Mouse (Mus musculus) hindbrain, embryonic 15.5 days (tissue): Measurements from ENCODE around the gene Urah. TPM values are rescaled to one million over a fixed set of nuclear protein-coding genes. Genes with fewer than 3 reads are reported as not detected.

ENCODE experiments used
- ATAC-seq: fragments of 200-750 bp; cut with Nextera tagmentation; 2 replicates; pipeline ENCODE4 v1.8.0; 2017; ENCODE audit warnings: low read depth, moderate number of reproducible peaks, moderate TSS enrichment; ENCODE audit not compliant: low FRiP score
- H3K27ac ChIP-seq: fragments of 300-500 bp; sonication (generic); replicated peaks from 2 replicates; pipeline ENCODE4 v1.5.1; 2015; ENCODE audit warnings: mild to moderate bottlenecking, inconsistent platforms
- H3K27me3 ChIP-seq: fragments of 300-500 bp; sonication (generic); 2 replicates; pipeline ENCODE4 v1.6.1; 2015; ENCODE audit warnings: control low read depth, inconsistent platforms
- H3K36me3 ChIP-seq: fragments of 300-500 bp; sonication (generic); 2 replicates; pipeline ENCODE4 v1.6.1; 2015; ENCODE audit warnings: control low read depth, inconsistent platforms
- H3K4me1 ChIP-seq: fragments of 300-500 bp; sonication (generic); replicated peaks from 2 replicates; pipeline ENCODE4 v1.6.1; 2015; ENCODE audit warnings: control low read depth, inconsistent platforms
- H3K4me2 ChIP-seq: fragments of 300-500 bp; sonication (generic); 2 replicates; pipeline ENCODE4 v1.6.1; 2015; ENCODE audit warnings: moderate library complexity, mild to moderate bottlenecking, inconsistent platforms
- H3K4me3 ChIP-seq: fragments of 300-500 bp; sonication (generic); 2 replicates; pipeline ENCODE4 v1.5.1; 2015; ENCODE audit warnings: mild to moderate bottlenecking, inconsistent platforms
- H3K9ac ChIP-seq: fragments of 300-500 bp; sonication (generic); 2 replicates; pipeline ENCODE4 v1.6.1; 2015; ENCODE audit warnings: inconsistent platforms
- H3K9me3 ChIP-seq: fragments of 300-500 bp; sonication (generic); 2 replicates; pipeline ENCODE4 v1.6.1; 2016; ENCODE audit warnings: control low read depth, inconsistent platforms
- WGBS: fragments of 180-500 bp; shearing (Covaris S2); methylation state at CpG from one replicate; pipeline ENCODE4 v1.1.7; 2015; 5-methylcytosine and 5-hydroxymethylcytosine counted together
- polyA plus RNA-seq: library from polyadenylated mRNA; unstranded; fragments of >200 nt; fragmentation: Nextera tagmentation; extraction: Ambion mirVana; gene quantifications from 2 replicates; pipeline ENCODE4 v1.2.1, GENCODE M21; 2015

Gene Urah
- polyA plus RNA-seq, 1 experiment from 2014 or later: 0.25 TPM

DNA sequence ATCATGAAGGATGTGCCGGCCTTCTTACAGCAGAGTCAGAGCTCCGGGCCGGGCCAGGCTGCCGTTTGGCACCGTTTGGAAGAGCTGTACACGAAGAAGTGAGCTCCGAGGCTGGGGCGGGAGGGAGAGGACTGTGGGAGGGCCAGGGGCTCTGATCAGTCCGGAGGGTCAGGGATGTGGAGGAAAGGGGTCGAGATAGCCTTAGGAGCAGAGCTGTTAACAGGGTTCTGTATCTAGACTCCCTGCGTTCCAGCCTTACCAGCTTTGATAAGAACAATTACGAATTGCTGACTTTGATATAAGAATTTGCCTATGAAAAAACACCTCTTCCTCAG, 47.6 kb downstream of the Urah start:
- 0% methylated on average over 12 of the region's 12 CpGs for WGBS
- Histone ChIP-seq H3K27me3 (no peaks in the 10 kb centered on the region), H3K9ac (peak overlapping the region; percentile 69), H3K4me2 (peak overlapping the region; percentile 61), H3K36me3 (peaks cover 14% of the 10 kb centered on the region), H3K4me1 (peaks cover 19% of the 10 kb centered on the region), H3K4me3 (peak overlapping the region; percentile 62), H3K27ac (peak overlapping the region; percentile 86), H3K9me3 (no peaks in the 10 kb centered on the region)
- peak; percentile 57; the same call in 1 of the 2 replicates for ATAC-seq

Other genes starting within 250 kb of the Urah start
- 0.01 TPM in 1 of 2 replicates, not detected in the other for gene Olfr46, start 233.7 kb upstream of the Urah start, polyA plus RNA-seq
- not detected in 2 replicates for gene Olfr61, start 206.0 kb upstream of the Urah start, polyA plus RNA-seq
- gene Olfr53, start 188.6 kb upstream of the Urah start, polyA plus RNA-seq: not detected in 2 replicates
- gene Olfr539, start 175.1 kb upstream of the Urah start, polyA plus RNA-seq: 0.07 TPM in 1 of 2 replicates, not detected in the other
- not detected in 2 replicates for gene Olfr45, start 153.1 kb upstream of the Urah start, polyA plus RNA-seq
- gene Olfr541, start 137.8 kb upstream of the Urah start, polyA plus RNA-seq: not detected in 2 replicates
- not detected in 2 replicates for gene Cyp2e1, start 71.3 kb upstream of the Urah start, polyA plus RNA-seq
- 0.40 and 0.42 TPM in 2 replicates for gene Syce1, start 47.2 kb upstream of the Urah start, polyA plus RNA-seq
- 27.1 and 28.3 TPM in 2 replicates for gene Zfp941, start 12.8 kb upstream of the Urah start, polyA plus RNA-seq
- not detected in 2 replicates for gene Scgb1c1, start 10.5 kb downstream of the Urah start, polyA plus RNA-seq
- not detected in 2 replicates for gene Odf3, start 12.8 kb downstream of the Urah start, polyA plus RNA-seq
- gene Gm45785, start 21.3 kb downstream of the Urah start, polyA plus RNA-seq: not detected in 2 replicates
- 97.6 and 104 TPM in 2 replicates for gene Ric8a, start 21.9 kb downstream of the Urah start, polyA plus RNA-seq
- 38.0 and 44.3 TPM in 2 replicates for gene Bet1l, start 22.6 kb downstream of the Urah start, polyA plus RNA-seq
- gene Psmd13, start 47.0 kb downstream of the Urah start, polyA plus RNA-seq: 245 and 259 TPM in 2 replicates
- gene Sirt3, start 47.3 kb downstream of the Urah start, polyA plus RNA-seq: 56.4 and 60.5 TPM in 2 replicates
- not detected in 2 replicates for gene Cox8b, start 65.4 kb downstream of the Urah start, polyA plus RNA-seq
- gene Nlrp6, start 85.9 kb downstream of the Urah start, polyA plus RNA-seq: 0.67 and 0.88 TPM in 2 replicates
- 9.1 TPM in 2 replicates for gene Pgghg, start 106.4 kb downstream of the Urah start, polyA plus RNA-seq
- gene Ifitm5, start 115.3 kb downstream of the Urah start, polyA plus RNA-seq: 0.75 and 0.82 TPM in 2 replicates
- not detected in 2 replicates for gene Gm45717, start 120.9 kb downstream of the Urah start, polyA plus RNA-seq
- 190 and 193 TPM in 2 replicates for gene Ifitm2, start 121.0 kb downstream of the Urah start, polyA plus RNA-seq
- 16.6 and 19.9 TPM in 2 replicates for gene Ifitm1, start 132.2 kb downstream of the Urah start, polyA plus RNA-seq
- gene Ifitm3, start 175.8 kb downstream of the Urah start, polyA plus RNA-seq: 36.8 and 54.6 TPM in 2 replicates
- gene Ifitm6, start 182.9 kb downstream of the Urah start, polyA plus RNA-seq: 0.79 and 1.7 TPM in 2 replicates
- not detected in 2 replicates for gene Gm17387, start 194.1 kb downstream of the Urah start, polyA plus RNA-seq
- gene B4galnt4, start 226.1 kb downstream of the Urah start, polyA plus RNA-seq: 45.6 and 57.3 TPM in 2 replicates
- 0.25 and 0.29 TPM in 2 replicates for gene Pkp3, start 243.2 kb downstream of the Urah start, polyA plus RNA-seq